Mouse (Mus musculus) limb, embryonic 14.5 days (tissue): ENCODE measurements at regions not wholly inside any gene's neighbourhood (a gene's known extent, or its start where the extent isn't known, plus 50 kb on each side); places are given as distances from the start of the nearest gene placed in this dataset.

Experiments used
- ATAC-seq: fragments of 200-750 bp; cut with Nextera tagmentation; 2 replicates; pipeline ENCODE4 v1.8.0; 2017; ENCODE audit warnings: low read depth, moderate number of reproducible peaks, moderate TSS enrichment; ENCODE audit not compliant: low FRiP score
- DNase-seq: peaks from one replicate; pipeline ENCODE4 v3.0.0-alpha.2; 2015; ENCODE audit warnings: low spot score
- H3K27ac ChIP-seq: fragments of 300-500 bp; sonication (generic); replicated peaks from 2 replicates; pipeline ENCODE4 v1.5.1; 2014; ENCODE audit warnings: low read depth, mild to moderate bottlenecking, low read length, moderate library complexity, mixed read lengths
- H3K27me3 ChIP-seq: fragments of 300-500 bp; sonication (generic); 2 replicates; pipeline ENCODE4 v1.6.1; 2014; ENCODE audit warnings: low read length, mixed read lengths; ENCODE audit not compliant: control insufficient read depth, insufficient read depth
- H3K36me3 ChIP-seq: fragments of 300-500 bp; sonication (generic); 2 replicates; pipeline ENCODE4 v1.6.1; 2014; ENCODE audit warnings: mild to moderate bottlenecking, low read length, moderate library complexity, mixed read lengths; ENCODE audit not compliant: control insufficient read depth, insufficient read depth
- H3K4me1 ChIP-seq: fragments of 300-500 bp; sonication (generic); 2 replicates; pipeline ENCODE4 v1.6.1; 2014; ENCODE audit warnings: antibody characterized with exemption, low read length, mixed read lengths; ENCODE audit not compliant: control insufficient read depth, insufficient read depth
- H3K4me2 ChIP-seq: fragments of 300-500 bp; sonication (generic); replicated peaks from 2 replicates; pipeline ENCODE4 v1.6.1; 2014; ENCODE audit warnings: low read depth, mild to moderate bottlenecking, low read length, moderate library complexity; ENCODE audit not compliant: severe bottlenecking
- H3K4me3 ChIP-seq: fragments of 300-500 bp; sonication (generic); replicated peaks from 2 replicates; pipeline ENCODE4 v1.5.1; 2014; ENCODE audit warnings: low read length
- H3K9ac ChIP-seq: fragments of 300-500 bp; sonication (generic); 2 replicates; pipeline ENCODE4 v1.6.1; 2014; ENCODE audit warnings: mild to moderate bottlenecking, low read depth, low read length, moderate library complexity; ENCODE audit not compliant: severe bottlenecking
- H3K9me3 ChIP-seq: fragments of 300-500 bp; sonication (generic); 2 replicates; pipeline ENCODE4 v1.6.1; 2016; ENCODE audit warnings: low read length; ENCODE audit not compliant: control insufficient read depth
- POLR2A ChIP-seq: fragments of 200-500 bp; IDR thresholded peaks from 2 replicates; pipeline ENCODE4 v1.8.0; 2012; ENCODE audit warnings: inconsistent platforms, mild to moderate bottlenecking, moderate library complexity, borderline replicate concordance; ENCODE audit not compliant: insufficient read depth, insufficient read length; ENCODE audit errors: extremely low read depth
- WGBS: fragments of 180-500 bp; shearing (Covaris S2); extraction: QIAGEN DNeasy Blood & Tissue Kit; methylation state at CpG from one replicate; pipeline ENCODE4 v1.1.7; 2014; 5-methylcytosine and 5-hydroxymethylcytosine counted together

GRCm38 (mm10) chr10:118602922-118603321, 162.1 kb downstream of the Ifng start:
- H3K4me2 ChIP-seq, result no peak overlapping the region
- ATAC-seq (no peak), DNase-seq (no peak)
- no peaks in the 10 kb centered on the region for H3K27me3 ChIP-seq
- H3K27ac ChIP-seq, result no peak overlapping the region
- no peak overlapping the region for H3K9ac ChIP-seq
- no peak for TF ChIP-seq POLR2A
- 77% methylated on average over 4 of the region's 4 CpGs for WGBS
- no peak overlapping the region for H3K4me3 ChIP-seq
- no peaks in the 10 kb centered on the region for H3K4me1 ChIP-seq
- H3K9me3 ChIP-seq, result no peaks in the 10 kb centered on the region
- H3K36me3 ChIP-seq, result no peaks in the 10 kb centered on the region

GRCm38 (mm10) chr10:118603857-118604414, 163.1 kb downstream of the Ifng start:
- Histone ChIP-seq H3K4me2 (no peak overlapping the region), H3K9me3 (no peaks in the 10 kb centered on the region), H3K36me3 (no peaks in the 10 kb centered on the region), H3K9ac (no peak overlapping the region), H3K4me1 (no peaks in the 10 kb centered on the region), H3K27me3 (no peaks in the 10 kb centered on the region), H3K27ac (no peak overlapping the region), H3K4me3 (no peak overlapping the region)
- TF ChIP-seq POLR2A, result no peak
- DNase-seq (no peak), ATAC-seq (no peak)
- 84% methylated on average over 13 of the region's 13 CpGs for WGBS

GRCm38 (mm10) chr10:118605156-118605821, 164.4 kb downstream of the Ifng start:
- no peak overlapping the region for H3K4me3 ChIP-seq
- H3K9me3 ChIP-seq, result no peaks in the 10 kb centered on the region
- WGBS, result 95% methylated on average over 10 of the region's 10 CpGs
- H3K9ac ChIP-seq, result no peak overlapping the region
- H3K4me1 ChIP-seq, result no peaks in the 10 kb centered on the region
- H3K36me3 ChIP-seq, result no peaks in the 10 kb centered on the region
- H3K4me2 ChIP-seq, result no peak overlapping the region
- DNase-seq, result no peak
- no peak for ATAC-seq
- no peak overlapping the region for H3K27ac ChIP-seq
- H3K27me3 ChIP-seq, result no peaks in the 10 kb centered on the region
- no peak for TF ChIP-seq POLR2A

- no peak for TF ChIP-seq POLR2A
- no peaks in the 10 kb centered on the region for H3K9me3 ChIP-seq
- H3K27me3 ChIP-seq, result no peaks in the 10 kb centered on the region
- no peaks in the 10 kb centered on the region for H3K4me1 ChIP-seq
- no peak overlapping the region for H3K4me3 ChIP-seq
- H3K4me2 ChIP-seq, result no peak overlapping the region
- no peak overlapping the region for H3K27ac ChIP-seq
- DNase-seq (no peak), ATAC-seq (no peak)
- no peak overlapping the region for H3K9ac ChIP-seq
- H3K36me3 ChIP-seq, result no peaks in the 10 kb centered on the region
- WGBS, result 90% methylated on average over 1 of the region's 1 CpGs
These were observed 166.6 kb downstream of the Ifng start for GRCm38 (mm10) chr10:118607418-118607817.

GRCm38 (mm10) chr10:118608376-118609145, 167.7 kb downstream of the Ifng start:
- no peaks in the 10 kb centered on the region for H3K27me3 ChIP-seq
- H3K4me1 ChIP-seq, result no peaks in the 10 kb centered on the region
- H3K9me3 ChIP-seq, result no peaks in the 10 kb centered on the region
- no peak overlapping the region for H3K27ac ChIP-seq
- 55% methylated on average over 4 of the region's 4 CpGs for WGBS
- H3K9ac ChIP-seq, result no peak overlapping the region
- H3K4me3 ChIP-seq, result no peak overlapping the region
- DNase-seq, result no peak
- H3K36me3 ChIP-seq, result no peaks in the 10 kb centered on the region
- no peak overlapping the region for H3K4me2 ChIP-seq
- ATAC-seq, result no peak
- TF ChIP-seq POLR2A, result no peak
